Mouse (Mus musculus): ENCODE data around the gene Ube2u. TPM values are rescaled to one million over a fixed set of nuclear protein-coding genes. Genes with fewer than 3 reads are reported as not detected.

Ube2u gene
- polyA plus RNA-seq, 1 experiment from 2014 or later = 0.14 TPM

DNA sequence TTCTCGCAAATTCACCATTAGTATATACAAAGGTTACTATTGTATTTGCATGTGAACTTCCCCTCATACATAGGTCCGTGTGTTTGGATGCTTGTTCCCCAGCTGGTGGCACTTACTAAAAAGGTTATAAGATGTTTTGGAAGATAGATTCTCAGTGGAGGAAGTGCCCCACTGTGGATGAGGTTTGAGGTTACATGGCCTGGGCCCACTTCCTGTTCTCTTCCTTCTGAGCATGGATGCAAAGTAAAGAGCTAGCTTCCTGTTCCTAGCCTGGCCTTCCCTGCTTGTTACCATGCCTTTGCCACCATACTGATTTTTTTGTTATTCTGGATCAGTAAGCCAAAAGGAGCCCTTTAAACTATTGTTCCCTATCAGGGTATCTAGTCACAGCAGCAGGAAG is 24.7 kb downstream of the Ube2u start:
- no peak for DNase-seq (ENCODE audit: low spot score)
- ATAC-seq = no peak
- Histone ChIP-seq H3K4me3 (ENCODE audit: low read depth, low read length) (no peak overlapping the region), H3K4me1 (ENCODE audit: insufficient read depth, low read depth, low read length) (no peaks in the 10 kb centered on the region), H3K9ac (replicated peaks; ENCODE audit: low read depth) (no peak overlapping the region), H3K27me3 (replicated peaks; ENCODE audit: insufficient read depth, low read length) (no peaks in the 10 kb centered on the region), H3K9me3 (ENCODE audit: low read length) (no peaks in the 10 kb centered on the region), H3K36me3 (ENCODE audit: insufficient read depth, low read length) (no peaks in the 10 kb centered on the region), H3K4me2 (replicated peaks; ENCODE audit: low read depth, low read length) (no peak overlapping the region), H3K27ac (ENCODE audit: low read length) (no peak overlapping the region)
- TF ChIP-seq CTCF (IDR thresholded peaks at IDR 0.05) (no peak), EP300 (IDR thresholded peaks at IDR 0.05) (no peak)
- 62% methylated on average over 2 of the region's 2 CpGs for WGBS

- Histone ChIP-seq H3K4me3 (ENCODE audit: low read depth, low read length) (no peak overlapping the region), H3K4me2 (replicated peaks; ENCODE audit: low read depth, low read length) (no peak overlapping the region), H3K4me1 (ENCODE audit: insufficient read depth, low read depth, low read length) (no peaks in the 10 kb centered on the region), H3K27me3 (replicated peaks; ENCODE audit: insufficient read depth, low read length) (no peaks in the 10 kb centered on the region), H3K9ac (replicated peaks; ENCODE audit: low read depth) (no peak overlapping the region), H3K27ac (ENCODE audit: low read length) (no peak overlapping the region), H3K36me3 (ENCODE audit: insufficient read depth, low read length) (no peaks in the 10 kb centered on the region), H3K9me3 (ENCODE audit: low read length) (no peaks in the 10 kb centered on the region)
- no peak for ATAC-seq
- TF ChIP-seq EP300 (IDR thresholded peaks at IDR 0.05) = no peak
- TF ChIP-seq CTCF (IDR thresholded peaks at IDR 0.05) = no peak
- no peak for DNase-seq (ENCODE audit: low spot score)
- WGBS = 74% methylated on average over 2 of the region's 2 CpGs
Observed at GRCm38 (mm10) chr4:100517646-100518045, 39.0 kb downstream of the Ube2u start.

GRCm38 (mm10) chr4:100522534-100522933 is 43.9 kb downstream of the Ube2u start:
- Histone ChIP-seq H3K9ac (replicated peaks; ENCODE audit: low read depth) (no peak overlapping the region), H3K4me1 (ENCODE audit: insufficient read depth, low read depth, low read length) (peaks cover under 1% of the 10 kb centered on the region; the same call in 1 of the 2 replicates), H3K27ac (ENCODE audit: low read length) (no peak overlapping the region), H3K4me2 (replicated peaks; ENCODE audit: low read depth, low read length) (no peak overlapping the region), H3K27me3 (replicated peaks; ENCODE audit: insufficient read depth, low read length) (no peaks in the 10 kb centered on the region), H3K9me3 (ENCODE audit: low read length) (no peaks in the 10 kb centered on the region), H3K4me3 (ENCODE audit: low read depth, low read length) (no peak overlapping the region), H3K36me3 (ENCODE audit: insufficient read depth, low read length) (no peaks in the 10 kb centered on the region)
- WGBS = 42% methylated on average over 6 of the region's 6 CpGs
- TF ChIP-seq EP300 (IDR thresholded peaks at IDR 0.05) (no peak), CTCF (IDR thresholded peaks at IDR 0.05) (no peak)
- no peak for DNase-seq (ENCODE audit: low spot score)
- ATAC-seq = no peak

GRCm38 (mm10) chr4:100524741-100525140 is 46.1 kb downstream of the Ube2u start:
- ATAC-seq (no peak), DNase-seq (ENCODE audit: low spot score) (no peak)
- WGBS = 65% methylated on average over 4 of the region's 4 CpGs

DNA sequence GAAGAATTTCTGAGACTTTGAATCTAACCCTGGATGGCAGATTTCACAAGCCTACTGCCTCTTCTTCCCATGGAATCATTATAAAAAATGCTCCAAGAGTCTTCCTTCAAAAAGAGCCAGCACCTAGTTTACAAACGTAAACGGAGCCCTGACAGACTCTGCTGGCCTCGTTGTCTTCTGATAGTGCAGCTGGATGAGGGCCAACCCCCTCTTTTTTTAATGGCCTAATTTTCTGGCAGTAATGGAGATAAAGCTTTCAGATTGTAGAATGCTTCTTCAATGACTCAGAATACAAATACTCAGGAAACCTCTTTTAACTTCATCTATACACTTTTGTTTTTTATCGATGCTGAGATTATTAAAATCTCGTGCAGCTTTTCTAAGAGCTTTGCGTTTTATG is 47.6 kb downstream of the Ube2u start:
- ATAC-seq (no peak), DNase-seq (ENCODE audit: low spot score) (no peak)
- TF ChIP-seq EP300 (IDR thresholded peaks at IDR 0.05) (no peak), CTCF (IDR thresholded peaks at IDR 0.05) (no peak)
- Histone ChIP-seq H3K4me1 (ENCODE audit: insufficient read depth, low read depth, low read length) (peaks cover 6% of the 10 kb centered on the region; the same call in 1 of the 2 replicates), H3K9ac (replicated peaks; ENCODE audit: low read depth) (no peak overlapping the region), H3K4me3 (ENCODE audit: low read depth, low read length) (no peak overlapping the region), H3K4me2 (replicated peaks; ENCODE audit: low read depth, low read length) (no peak overlapping the region), H3K9me3 (ENCODE audit: low read length) (no peaks in the 10 kb centered on the region), H3K27me3 (replicated peaks; ENCODE audit: insufficient read depth, low read length) (0 out of 2 replicates have a peak, but pooled peaks cover 3% of the 10 kb centered on the region), H3K27ac (ENCODE audit: low read length) (no peak overlapping the region), H3K36me3 (ENCODE audit: insufficient read depth, low read length) (no peaks in the 10 kb centered on the region)
- 41% methylated on average over 6 of the region's 6 CpGs for WGBS

More at GRCm38 (mm10) chr4:100524741-100525140, 46.1 kb downstream of the Ube2u start:
- no peaks in the 10 kb centered on the region for H3K36me3 ChIP-seq (ENCODE audit: insufficient read depth, low read length)
- peaks cover 6% of the 10 kb centered on the region; the same call in 1 of the 2 replicates for H3K4me1 ChIP-seq (ENCODE audit: insufficient read depth, low read depth, low read length)
- no peak overlapping the region for H3K4me3 ChIP-seq (ENCODE audit: low read depth, low read length)
- no peak overlapping the region for H3K9ac ChIP-seq (replicated peaks; ENCODE audit: low read depth)
- TF ChIP-seq EP300 (IDR thresholded peaks at IDR 0.05) (no peak), CTCF (IDR thresholded peaks at IDR 0.05) (no peak)
- H3K4me2 ChIP-seq (replicated peaks; ENCODE audit: low read depth, low read length) = no peak overlapping the region
- H3K9me3 ChIP-seq (ENCODE audit: low read length) = no peaks in the 10 kb centered on the region
- H3K27me3 ChIP-seq (replicated peaks; ENCODE audit: insufficient read depth, low read length) = 0 out of 2 replicates have a peak, but pooled peaks cover 3% of the 10 kb centered on the region
- H3K27ac ChIP-seq (ENCODE audit: low read length) = no peak overlapping the region

DNA sequence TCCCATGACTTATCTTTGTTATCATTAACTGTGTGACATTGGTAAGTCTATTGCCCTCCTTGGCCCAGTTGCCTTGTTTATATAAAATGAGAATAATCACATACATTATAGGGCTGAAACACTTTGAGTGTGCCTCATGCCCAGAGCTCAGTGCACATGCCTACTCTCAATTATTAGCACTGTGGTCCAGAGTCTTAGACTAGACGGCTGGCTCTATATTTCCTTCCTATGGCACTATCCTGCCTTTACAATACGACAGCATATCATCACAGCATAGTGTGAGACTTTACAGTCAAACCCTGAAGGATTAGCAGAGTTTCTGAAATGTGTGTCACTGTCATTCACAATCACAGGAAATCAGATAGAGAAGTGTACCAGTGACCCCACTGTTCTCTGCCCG is 48.4 kb downstream of the Ube2u start:
- 0 out of 2 replicates have a peak, but pooled peaks cover 3% of the 10 kb centered on the region for H3K27me3 ChIP-seq (replicated peaks; ENCODE audit: insufficient read depth, low read length)
- DNase-seq (ENCODE audit: low spot score) (no peak), ATAC-seq (peak; percentile 14; the same call in 1 of the 2 replicates)
- no peak for TF ChIP-seq EP300 (IDR thresholded peaks at IDR 0.05)
- no peak for TF ChIP-seq CTCF (IDR thresholded peaks at IDR 0.05)
- H3K9ac ChIP-seq (replicated peaks; ENCODE audit: low read depth) = no peak overlapping the region
- H3K4me3 ChIP-seq (ENCODE audit: low read depth, low read length) = no peak overlapping the region
- 11% methylated on average over 3 of the region's 3 CpGs for WGBS
- no peaks in the 10 kb centered on the region for H3K9me3 ChIP-seq (ENCODE audit: low read length)
- no peaks in the 10 kb centered on the region for H3K36me3 ChIP-seq (ENCODE audit: insufficient read depth, low read length)
- no peak overlapping the region for H3K27ac ChIP-seq (ENCODE audit: low read length)
- H3K4me1 ChIP-seq (ENCODE audit: insufficient read depth, low read depth, low read length) = peaks cover 6% of the 10 kb centered on the region; the same call in 1 of the 2 replicates
- H3K4me2 ChIP-seq (replicated peaks; ENCODE audit: low read depth, low read length) = peak overlapping the region; percentile 48; the same call in 1 of the 2 replicates

Measured in lung, postnatal 0 days (tissue).